Mouse (Mus musculus): Measurements from ENCODE around the gene Gucd1. TPM values are rescaled to one million over a fixed set of nuclear protein-coding genes. Genes with fewer than 3 reads are reported as not detected.

Gene Gucd1
- 23.0 and 44.2 TPM in 2 replicates for polyA plus RNA-seq (2012; ENCODE audit: low replicate concordance)

DNA sequence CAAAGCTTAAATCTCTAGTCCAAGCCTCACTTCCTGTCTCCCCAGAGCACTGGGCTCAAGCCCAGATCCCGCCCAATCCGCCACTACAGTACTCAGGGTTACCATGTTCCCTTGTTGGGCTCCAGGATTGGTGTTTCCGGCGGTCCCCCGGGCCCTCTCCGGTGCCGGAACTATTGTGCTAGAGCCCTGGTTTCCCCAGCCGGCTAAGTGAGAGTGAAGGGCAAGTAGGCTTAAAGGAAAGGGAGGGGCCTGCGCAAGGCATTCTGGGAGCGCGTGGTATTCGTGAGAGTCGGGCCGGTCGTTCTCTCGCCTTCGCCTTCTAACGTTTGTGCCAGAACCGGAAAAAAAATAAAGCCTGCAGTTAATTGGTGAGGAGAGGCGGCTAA is at the start of gene Gucd1:
Gene Gucd1, minus strand, starts transcription at position 215 of the 386 bp plus-strand sequence.

GRCm38 (mm10) chr10:75561071-75561654 is 43.4 kb upstream of the Gucd1 start, which contains the start of gene Ggt1:
Gene Ggt1, plus strand, starts transcription at chr10:75561604.

DNA sequence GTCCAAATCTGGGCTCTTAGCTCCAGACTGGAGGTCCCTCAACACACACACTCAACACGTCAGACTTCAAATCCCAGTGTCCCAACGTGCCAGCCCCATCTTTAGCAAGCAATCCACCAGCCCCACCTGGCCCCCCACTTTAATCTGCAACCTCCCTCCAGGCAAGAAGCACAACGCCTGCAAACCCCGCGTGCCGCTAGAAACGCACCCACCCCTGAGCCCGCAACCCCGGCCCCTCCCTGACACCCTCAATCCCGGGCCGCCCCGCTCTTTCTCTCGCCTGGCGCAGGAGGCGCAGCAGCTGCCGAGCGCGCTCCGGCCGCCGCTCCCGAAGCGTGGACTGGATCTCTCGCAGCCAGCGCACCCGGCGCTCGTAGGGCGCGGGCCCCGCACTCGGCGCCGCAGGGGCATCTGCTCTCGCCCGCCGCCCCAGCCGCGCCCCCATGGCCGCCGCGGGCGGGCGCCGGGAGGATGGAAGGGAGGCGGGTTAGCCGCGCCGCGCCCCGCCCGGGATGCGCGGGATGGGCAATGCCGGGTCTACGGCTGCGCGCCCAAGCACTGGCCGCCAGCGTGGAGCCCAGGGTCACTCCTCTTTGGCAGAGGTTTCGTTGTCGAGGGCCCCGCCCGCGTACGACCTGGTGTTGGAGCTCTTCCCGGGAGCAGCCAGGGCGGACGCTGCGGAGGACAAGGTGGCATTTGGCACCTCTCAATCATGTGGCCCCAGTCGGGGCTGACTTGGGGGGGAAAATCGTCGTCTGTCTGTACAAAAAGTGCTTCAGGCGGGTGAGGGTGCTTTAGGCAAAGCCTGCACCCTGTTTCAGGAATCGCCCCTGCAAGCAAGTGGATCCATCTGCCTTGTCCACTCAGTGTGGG is 42.1 kb upstream of the Gucd1 start, which contains the start of gene Lrrc75b:
Gene Lrrc75b, minus strand, starts transcription at position 655 of the 873 bp plus-strand sequence.

GRCm38 (mm10) chr10:75517073-75517757 is 557 bp downstream of the Gucd1 start, which contains the start of gene Snrpd3:
Gene Snrpd3, plus strand, starts transcription at chr10:75517551.

GRCm38 (mm10) chr10:75400958-75401357 is 116.8 kb downstream of the Gucd1 start, which contains the start of gene Upb1:
Gene Upb1, plus strand, starts transcription at chr10:75401115.

DNA sequence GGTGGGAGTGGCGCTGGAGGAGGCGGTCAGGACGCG is 201.1 kb downstream of the Gucd1 start, which contains the start of gene Adora2a:
Gene Adora2a, plus strand, starts transcription at position 6 of the 36 bp plus-strand sequence.

Other genes with a start within 250 kb of the Gucd1 start
- 1.5 and 2.7 TPM in 2 replicates for gene Adora2a, start 201.1 kb downstream of the Gucd1 start, polyA plus RNA-seq (2012; ENCODE audit: low replicate concordance)
- 0.12 and 0.63 TPM in 2 replicates for gene Upb1, start 116.9 kb downstream of the Gucd1 start, polyA plus RNA-seq (2012; ENCODE audit: low replicate concordance)
- 5.5 and 15.6 TPM in 2 replicates for gene Snrpd3, start 421 bp downstream of the Gucd1 start, polyA plus RNA-seq (2012; ENCODE audit: low replicate concordance)
- 0.03 and 0.17 TPM in 2 replicates for gene Lrrc75b, start 42.4 kb upstream of the Gucd1 start, polyA plus RNA-seq (2012; ENCODE audit: low replicate concordance)
- gene Ggt1, start 43.6 kb upstream of the Gucd1 start, polyA plus RNA-seq (2012; ENCODE audit: low replicate concordance), result 0.38 and 0.40 TPM in 2 replicates
- gene Ggt5, start 71.4 kb upstream of the Gucd1 start, polyA plus RNA-seq (2012; ENCODE audit: low replicate concordance), result 2.8 and 5.4 TPM in 2 replicates
- gene Susd2, start 126.0 kb upstream of the Gucd1 start, polyA plus RNA-seq (2012; ENCODE audit: low replicate concordance), result 1.5 and 3.0 TPM in 2 replicates
- gene Cabin1, start 246.4 kb upstream of the Gucd1 start, polyA plus RNA-seq (2012; ENCODE audit: low replicate concordance), result 92.4 and 95.9 TPM in 2 replicates